Mouse (Mus musculus): ENCODE results near the gene Col8a1.

DNA sequence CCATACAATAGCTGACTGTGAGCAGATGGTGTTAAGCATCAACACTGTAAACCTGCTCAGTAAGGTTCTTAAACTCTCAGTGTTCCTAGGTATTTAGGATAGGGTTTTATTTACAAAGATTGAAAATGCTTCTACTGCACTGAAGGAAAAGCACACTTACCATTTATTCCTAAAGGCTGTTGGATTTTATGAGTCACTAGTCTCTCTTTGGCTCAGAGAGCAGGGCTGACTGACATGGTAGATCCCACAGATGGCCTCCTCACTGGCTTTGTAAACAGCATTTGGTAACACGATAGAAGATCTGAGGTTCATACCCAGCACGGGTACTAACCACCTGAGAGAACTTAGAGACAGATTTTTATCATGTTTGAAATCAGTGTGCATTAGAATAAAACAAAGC lies 5.3 kb upstream of the Col8a1 start:
- TF ChIP-seq POLR2A (IDR thresholded peaks at IDR 0.05; ENCODE audit: insufficient read depth, low read length) (no peak), EP300 (IDR thresholded peaks at IDR 0.05; ENCODE audit: insufficient read depth, low read depth, low read length) (no peak)
